Mouse (Mus musculus): ENCODE measurements around the gene BC028528. TPM values are rescaled to one million over a fixed set of nuclear protein-coding genes. Genes with fewer than 3 reads are reported as not detected.

The BC028528 gene
- polyA plus RNA-seq (2015; fragmentation: Nextera tagmentation; extraction: Ambion mirVana) = 69.8 and 76.9 TPM in 2 replicates

GRCm38 (mm10) chr3:95891211-95892065 lies at the start of gene BC028528:
BC028528 (minus strand) TSS chr3:95892005.
- peak; percentile 36; the same call in 1 of the 2 replicates for ATAC-seq (ENCODE audit: borderline replicate concordance, extremely low read depth, low FRiP score, low TSS enrichment)

GRCm38 (mm10) chr3:95938835-95939234 lies 47.0 kb upstream of the BC028528 start:
- no peak for ATAC-seq (ENCODE audit: borderline replicate concordance, extremely low read depth, low FRiP score, low TSS enrichment)

More at GRCm38 (mm10) chr3:95891211-95892065, at the start of gene BC028528:
- WGBS = 14% methylated on average over 12 of the region's 12 CpGs
- H3K9me3 ChIP-seq = no peaks in the 10 kb centered on the region
- peak within 1 kb of the TSS; percentile 55 for H3K4me2 ChIP-seq
- H3K36me3 ChIP-seq = peaks cover 6% of the 10 kb centered on the region; the same call in 1 of the 2 replicates
- peak within 1 kb of the TSS; percentile 93 for H3K27ac ChIP-seq
- no peaks in the 10 kb centered on the region for H3K27me3 ChIP-seq
- peaks cover 28% of the 10 kb centered on the region for H3K4me1 ChIP-seq
- H3K4me3 ChIP-seq = peak within 1 kb of the TSS; percentile 71
- H3K9ac ChIP-seq = peak within 1 kb of the TSS; percentile 30

GRCm38 (mm10) chr3:95938217-95938616 lies 46.4 kb upstream of the BC028528 start:
- Histone ChIP-seq H3K9me3 (no peaks in the 10 kb centered on the region), H3K36me3 (peaks cover 88% of the 10 kb centered on the region), H3K27ac (no peak overlapping the region), H3K4me2 (no peak overlapping the region), H3K27me3 (no peaks in the 10 kb centered on the region), H3K4me3 (no peak overlapping the region), H3K9ac (no peak overlapping the region), H3K4me1 (no peaks in the 10 kb centered on the region)
- WGBS = 98% methylated on average over 8 of the region's 8 CpGs
- ATAC-seq (ENCODE audit: borderline replicate concordance, extremely low read depth, low FRiP score, low TSS enrichment) = no peak

More at GRCm38 (mm10) chr3:95938835-95939234, 47.0 kb upstream of the BC028528 start:
- Histone ChIP-seq H3K4me3 (no peak overlapping the region), H3K4me2 (no peak overlapping the region), H3K4me1 (no peaks in the 10 kb centered on the region), H3K9ac (no peak overlapping the region), H3K9me3 (no peaks in the 10 kb centered on the region), H3K36me3 (peaks cover 87% of the 10 kb centered on the region), H3K27me3 (no peaks in the 10 kb centered on the region), H3K27ac (no peak overlapping the region)
- WGBS = 91% methylated on average over 15 of the region's 15 CpGs

- no peak overlapping the region for H3K4me2 ChIP-seq
- WGBS = 88% methylated on average over 1 of the region's 1 CpGs
- H3K4me3 ChIP-seq = no peak overlapping the region
- H3K27me3 ChIP-seq = no peaks in the 10 kb centered on the region
- ATAC-seq (ENCODE audit: borderline replicate concordance, extremely low read depth, low FRiP score, low TSS enrichment) = no peak
- H3K27ac ChIP-seq = no peak overlapping the region
- H3K9me3 ChIP-seq = no peaks in the 10 kb centered on the region
- H3K4me1 ChIP-seq = peaks cover 17% of the 10 kb centered on the region
- H3K9ac ChIP-seq = no peak overlapping the region
- H3K36me3 ChIP-seq = peaks cover 56% of the 10 kb centered on the region
Measured at GRCm38 (mm10) chr3:95934448-95934847, 42.6 kb upstream of the BC028528 start.

- 81% methylated on average over 7 of the region's 7 CpGs for WGBS
- H3K9ac ChIP-seq = no peak overlapping the region
- no peak overlapping the region for H3K27ac ChIP-seq
- no peak for ATAC-seq (ENCODE audit: borderline replicate concordance, extremely low read depth, low FRiP score, low TSS enrichment)
- no peak overlapping the region for H3K4me2 ChIP-seq
- H3K4me3 ChIP-seq = no peak overlapping the region
- peaks cover 44% of the 10 kb centered on the region for H3K36me3 ChIP-seq
- no peaks in the 10 kb centered on the region for H3K27me3 ChIP-seq
- peaks cover 17% of the 10 kb centered on the region for H3K4me1 ChIP-seq
- no peaks in the 10 kb centered on the region for H3K9me3 ChIP-seq
Measured at GRCm38 (mm10) chr3:95933111-95933750, 41.4 kb upstream of the BC028528 start.

- Histone ChIP-seq H3K4me1 (peaks cover 17% of the 10 kb centered on the region), H3K9ac (no peak overlapping the region), H3K4me2 (no peak overlapping the region; the same call in 1 of the 2 replicates), H3K36me3 (peaks cover 37% of the 10 kb centered on the region), H3K27ac (no peak overlapping the region), H3K4me3 (no peak overlapping the region), H3K9me3 (no peaks in the 10 kb centered on the region), H3K27me3 (no peaks in the 10 kb centered on the region)
- 88% methylated on average over 7 of the region's 7 CpGs for WGBS
- no peak for ATAC-seq (ENCODE audit: borderline replicate concordance, extremely low read depth, low FRiP score, low TSS enrichment)
Measured at GRCm38 (mm10) chr3:95932566-95932965, 40.8 kb upstream of the BC028528 start.

GRCm38 (mm10) chr3:95932157-95932556 lies 40.4 kb upstream of the BC028528 start:
- Histone ChIP-seq H3K36me3 (peaks cover 33% of the 10 kb centered on the region), H3K4me3 (no peak overlapping the region), H3K27ac (no peak overlapping the region), H3K27me3 (no peaks in the 10 kb centered on the region), H3K9ac (no peak overlapping the region), H3K4me2 (no peak overlapping the region; the same call in 1 of the 2 replicates), H3K9me3 (no peaks in the 10 kb centered on the region), H3K4me1 (peaks cover 17% of the 10 kb centered on the region)
- WGBS = 52% methylated on average over 1 of the region's 1 CpGs
- no peak for ATAC-seq (ENCODE audit: borderline replicate concordance, extremely low read depth, low FRiP score, low TSS enrichment)

GRCm38 (mm10) chr3:95931471-95931870 lies 39.7 kb upstream of the BC028528 start:
- H3K9me3 ChIP-seq = no peaks in the 10 kb centered on the region
- H3K27me3 ChIP-seq = no peaks in the 10 kb centered on the region
- no peak overlapping the region for H3K9ac ChIP-seq
- H3K4me2 ChIP-seq = no peak overlapping the region
- peak overlapping the region; percentile 74; the same call in 1 of the 2 replicates for H3K4me3 ChIP-seq
- H3K36me3 ChIP-seq = peaks cover 26% of the 10 kb centered on the region
- WGBS = 89% methylated on average over 1 of the region's 1 CpGs
- H3K4me1 ChIP-seq = peaks cover 17% of the 10 kb centered on the region
- H3K27ac ChIP-seq = no peak overlapping the region
- no peak for ATAC-seq (ENCODE audit: borderline replicate concordance, extremely low read depth, low FRiP score, low TSS enrichment)

- H3K27ac ChIP-seq = peak overlapping the region; percentile 89
- 0% methylated on average over 5 of the region's 5 CpGs for WGBS
- no peaks in the 10 kb centered on the region for H3K9me3 ChIP-seq
Measured at GRCm38 (mm10) chr3:95930471-95930789, 38.6 kb upstream of the BC028528 start.

GRCm38 (mm10) chr3:95929581-95930470 lies 38.0 kb upstream of the BC028528 start:
- H3K4me2 ChIP-seq = peak overlapping the region; percentile 53
- H3K27me3 ChIP-seq = no peaks in the 10 kb centered on the region
- under 1% methylated on average over 103 of the region's 105 CpGs for WGBS
- peak overlapping the region; percentile 87 for H3K9ac ChIP-seq
- no peaks in the 10 kb centered on the region for H3K9me3 ChIP-seq
- H3K4me3 ChIP-seq = peak overlapping the region; percentile 74
- peaks cover 16% of the 10 kb centered on the region for H3K36me3 ChIP-seq
- peak; percentile 28; the same call in 1 of the 2 replicates for ATAC-seq (ENCODE audit: borderline replicate concordance, extremely low read depth, low FRiP score, low TSS enrichment)
- H3K4me1 ChIP-seq = peaks cover 17% of the 10 kb centered on the region
- peak overlapping the region; percentile 89 for H3K27ac ChIP-seq

More at GRCm38 (mm10) chr3:95930471-95930789, 38.6 kb upstream of the BC028528 start:
- peak overlapping the region; percentile 53 for H3K4me2 ChIP-seq
- peaks cover 22% of the 10 kb centered on the region for H3K36me3 ChIP-seq
- H3K4me1 ChIP-seq = peaks cover 17% of the 10 kb centered on the region
- no peak for ATAC-seq (ENCODE audit: borderline replicate concordance, extremely low read depth, low FRiP score, low TSS enrichment)
- peak overlapping the region; percentile 87 for H3K9ac ChIP-seq
- no peaks in the 10 kb centered on the region for H3K27me3 ChIP-seq
- H3K4me3 ChIP-seq = peak overlapping the region; percentile 74
